Mouse (Mus musculus) retina, adult 2 months (tissue): ENCODE data around the gene Orai3.

Experiments used
- DNase-seq: peaks from one replicate; pipeline ENCODE4 v3.0.0-alpha.2; 2012; ENCODE audit warnings: low read depth, low spot score

Orai3 gene

DNA sequence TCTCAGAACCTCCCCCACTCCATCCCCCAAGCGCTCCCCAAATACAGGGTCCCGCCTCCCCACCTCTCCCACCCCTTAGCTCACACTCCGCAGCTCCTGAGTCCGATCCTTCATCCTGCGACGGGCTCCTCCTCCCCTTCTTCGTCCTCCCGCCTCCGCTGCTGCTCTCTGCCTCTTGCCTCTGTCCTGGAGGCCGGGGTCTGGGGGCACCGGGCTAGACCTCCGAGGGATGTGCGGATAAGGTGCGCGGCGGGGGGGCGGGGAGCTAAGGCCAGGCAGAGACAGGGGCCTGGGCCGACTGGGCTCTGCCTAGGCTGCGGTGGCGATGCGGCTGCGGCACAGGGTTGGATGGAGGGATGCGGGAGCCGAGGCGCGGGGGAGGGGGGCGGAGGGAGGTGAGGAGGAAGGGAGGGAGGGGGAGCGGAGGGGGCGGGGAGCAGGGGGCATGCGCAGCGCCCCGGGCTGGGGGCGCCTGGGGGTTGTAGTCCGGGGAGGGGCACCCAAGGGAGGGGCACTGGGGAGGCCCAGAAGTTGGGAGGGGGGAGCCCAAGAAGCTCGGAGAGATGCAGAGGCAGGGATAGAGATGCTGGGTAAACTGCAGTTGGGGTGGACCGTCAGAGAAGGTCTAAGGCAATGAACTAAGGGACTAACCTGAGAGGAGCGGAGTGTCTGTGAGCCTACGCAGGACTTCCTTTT, 54.7 kb downstream of the Orai3 start, which contains the start of the genes Stx4a and Stx1b:
Gene Stx4a (plus strand): TSS at position 119 of the 696 bp plus-strand sequence.
Gene Stx1b (minus strand): TSS at position 374 of the 696 bp plus-strand sequence.
- DNase-seq, result no peak
